Mouse (Mus musculus) common myeloid progenitor, adult 5-6 weeks (primary cell): ENCODE data around the gene Nsg2. TPM values are rescaled to one million over a fixed set of nuclear protein-coding genes. Genes with fewer than 3 reads are reported as not detected.

ENCODE experiments used
- ATAC-seq: replicated peaks from 2 replicates; pipeline ENCODE4 v1.8.0; 2016; ENCODE audit warnings: low read depth, mild to moderate bottlenecking, moderate TSS enrichment, inconsistent platforms; ENCODE audit not compliant: poor library complexity, severe bottlenecking
- total RNA-seq: library from RNA; stranded (forward); fragments of 200-1000, 187-1606 nt; gene quantifications from 2 replicates; pipeline ENCODE4 v1.2.3, GENCODE M21; 2017

Gene Nsg2
- total RNA-seq, 1 experiment from 2014 or later = 1.8 TPM

DNA sequence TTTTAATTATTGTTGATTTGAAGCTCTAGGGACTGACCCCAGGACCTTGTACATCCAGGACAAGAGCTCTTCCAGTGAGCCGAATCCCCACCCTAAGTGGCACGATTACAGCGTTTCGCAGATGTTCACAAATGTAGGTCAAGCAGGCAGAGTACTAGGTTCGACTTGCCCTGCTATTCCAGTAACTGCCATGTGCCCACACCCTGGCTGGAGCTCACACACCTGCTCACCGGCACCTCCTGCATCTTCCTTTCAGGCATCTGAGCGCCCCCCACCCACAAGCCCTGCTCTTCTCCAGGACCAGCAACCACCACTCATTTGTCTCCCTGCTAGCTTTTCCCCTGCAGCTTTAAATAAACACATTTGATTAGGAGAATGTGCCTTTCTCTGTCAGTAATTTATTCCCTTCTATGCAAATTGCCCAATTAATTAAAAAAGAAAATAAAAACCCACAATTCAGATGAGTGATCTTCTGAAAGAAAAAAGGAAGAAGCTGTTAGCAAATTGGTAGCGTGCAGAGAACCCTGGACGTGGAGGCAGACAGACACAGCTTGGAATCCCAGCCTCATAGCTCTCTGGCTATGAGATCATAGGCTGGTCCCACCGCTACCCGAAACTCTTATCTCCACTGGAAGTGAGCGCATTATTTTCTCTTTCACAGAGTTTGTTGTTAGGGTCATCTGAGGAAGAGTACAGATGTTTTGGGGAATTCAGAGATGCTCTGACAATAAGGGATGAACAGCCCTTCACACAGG is 68.7 kb downstream of the Nsg2 start:
- no peak for ATAC-seq

DNA sequence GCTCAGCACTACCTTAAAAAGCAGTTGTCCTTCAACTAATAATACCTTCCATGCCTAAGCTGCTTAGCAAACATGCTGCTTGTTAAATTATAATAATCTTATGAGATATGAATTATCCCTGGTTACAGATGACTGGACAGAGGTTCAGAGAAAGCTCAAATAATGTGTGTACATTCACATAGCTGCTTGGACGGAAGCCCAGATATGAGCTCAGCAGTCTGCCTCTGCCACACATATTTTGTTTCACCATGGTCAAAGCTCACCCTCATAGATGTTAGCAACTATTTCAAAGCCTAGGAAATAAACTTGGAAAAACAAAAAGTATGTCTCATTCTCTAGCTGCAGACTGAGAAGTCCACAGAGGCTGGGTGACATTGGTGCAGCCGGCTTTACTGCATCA is 74.9 kb downstream of the Nsg2 start:
- no peak for ATAC-seq

GRCm38 (mm10) chr11:32083462-32083861 is 83.2 kb downstream of the Nsg2 start:
- no peak for ATAC-seq

DNA sequence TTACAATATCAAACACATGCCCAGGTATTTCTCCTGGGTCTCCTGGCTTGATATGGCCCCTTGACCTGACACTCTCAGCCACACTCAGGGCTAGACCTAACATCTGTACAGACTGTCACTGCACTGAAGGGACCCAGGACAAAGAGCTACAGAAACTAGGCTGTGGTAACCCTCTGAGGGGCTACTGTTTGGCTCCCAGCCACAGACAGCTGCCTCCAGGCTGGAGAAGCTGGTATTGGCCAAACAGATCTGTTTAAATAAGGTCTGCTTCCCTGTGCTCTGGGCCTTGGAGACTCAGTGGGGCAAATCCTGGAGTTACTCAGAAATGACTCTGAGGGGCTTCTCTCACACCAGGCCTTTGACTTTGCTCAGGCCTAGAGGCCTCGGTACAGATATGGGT is 86.3 kb downstream of the Nsg2 start:
- ATAC-seq = no peak

DNA sequence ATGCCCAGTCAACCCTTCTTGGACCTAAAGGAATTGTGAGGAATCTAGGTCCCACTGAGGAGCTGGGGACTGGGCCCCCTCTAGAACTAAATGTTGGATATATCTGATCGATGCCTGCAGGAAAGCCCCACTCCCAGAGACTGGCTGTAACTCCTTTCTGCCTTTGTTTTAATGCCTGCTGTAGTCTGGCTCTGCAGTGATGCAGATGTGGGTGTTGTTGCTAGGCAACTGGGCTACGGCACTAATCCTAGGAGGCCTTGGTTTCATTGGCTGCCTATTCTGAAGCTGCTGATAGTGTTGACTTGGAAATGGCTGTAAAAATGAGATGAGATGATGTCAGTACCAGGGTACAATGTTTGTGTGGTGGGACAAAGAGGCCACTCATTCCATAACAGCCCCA is 87.1 kb downstream of the Nsg2 start:
- no peak for ATAC-seq

GRCm38 (mm10) chr11:32087779-32088442 is 87.6 kb downstream of the Nsg2 start:
- no peak for ATAC-seq

- ATAC-seq = no peak
Observed at GRCm38 (mm10) chr11:32095793-32096192, 95.5 kb downstream of the Nsg2 start.

DNA sequence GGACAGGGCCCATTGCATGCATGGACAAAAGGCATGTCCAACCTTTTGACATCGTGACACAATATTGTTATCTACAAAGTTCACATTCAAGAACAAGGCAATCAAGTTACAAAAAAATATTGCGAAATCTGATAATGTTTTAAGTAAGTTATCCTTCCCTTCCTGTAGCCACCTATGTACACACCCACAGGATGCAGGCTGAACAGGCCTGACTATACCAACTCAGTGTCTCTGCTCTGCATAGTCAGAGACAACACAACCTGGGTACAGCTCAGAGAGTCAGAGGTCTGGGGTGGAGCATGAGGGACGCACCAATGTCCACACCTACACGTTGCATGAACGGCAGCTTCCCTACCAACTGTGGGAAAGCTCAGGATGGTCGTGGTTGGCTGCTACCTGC is 96.1 kb downstream of the Nsg2 start:
- no peak for ATAC-seq

DNA sequence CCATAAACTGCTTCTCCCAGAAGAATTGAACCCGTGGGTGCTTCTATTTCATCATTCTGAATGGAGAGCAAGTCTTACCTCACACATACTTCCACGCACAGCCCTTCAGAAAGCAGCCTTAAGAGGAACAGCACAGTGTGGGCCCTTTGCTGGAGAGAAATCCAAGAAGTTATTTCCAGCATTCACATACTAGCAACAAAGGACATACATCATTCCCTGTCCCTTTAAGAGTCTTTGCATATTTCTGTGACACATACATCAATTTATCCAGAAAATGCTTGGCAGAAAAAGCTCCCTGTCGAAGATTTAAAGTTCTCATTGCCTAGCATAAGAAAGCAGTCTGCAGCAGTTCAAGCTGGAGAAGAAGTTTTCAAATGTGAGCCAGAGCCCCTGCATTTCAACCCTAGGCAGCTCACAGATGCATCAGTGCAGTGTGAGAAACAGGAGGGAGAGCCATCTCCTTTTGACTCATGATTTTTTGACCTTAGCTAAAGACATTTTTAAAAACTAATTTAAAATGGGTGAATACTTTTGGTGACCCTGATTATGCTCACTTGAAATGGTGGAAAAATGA is 100.9 kb downstream of the Nsg2 start:
- no peak for ATAC-seq

GRCm38 (mm10) chr11:32102976-32103375 is 102.7 kb downstream of the Nsg2 start:
- no peak for ATAC-seq

DNA sequence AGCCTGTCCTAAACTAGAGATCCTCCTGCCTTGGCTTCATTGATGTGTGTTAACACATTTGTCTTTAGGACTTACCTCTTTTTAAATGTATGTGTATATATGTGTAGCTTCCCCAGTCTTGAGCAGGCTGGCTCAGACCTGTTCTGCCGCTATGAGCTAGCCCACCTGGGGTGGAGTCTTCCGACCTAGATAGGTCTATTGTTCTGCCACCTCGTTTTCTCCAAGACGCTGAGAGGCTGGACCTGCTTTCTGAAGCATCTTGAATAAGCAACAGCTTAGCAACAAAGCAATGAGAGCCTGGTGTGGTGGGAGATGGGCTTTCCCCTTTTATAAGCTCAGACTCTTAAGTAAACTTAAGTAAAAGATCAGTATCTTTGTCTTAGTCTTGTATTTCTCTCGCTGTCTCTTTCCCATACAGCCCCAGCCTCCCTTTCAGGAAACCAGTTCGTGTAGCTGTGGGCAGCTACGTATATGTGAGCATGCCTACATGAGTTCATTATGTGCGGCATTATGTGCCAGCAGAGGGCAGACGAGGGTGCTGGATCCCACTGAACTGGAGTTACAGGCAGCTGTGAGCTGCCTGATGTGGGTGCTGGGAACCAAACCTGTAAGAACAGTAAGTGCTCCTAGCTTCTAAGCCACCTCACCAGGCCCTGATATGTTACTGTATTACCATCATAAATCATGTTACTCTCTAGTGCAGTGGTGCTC is 104.3 kb downstream of the Nsg2 start:
- ATAC-seq = no peak

DNA sequence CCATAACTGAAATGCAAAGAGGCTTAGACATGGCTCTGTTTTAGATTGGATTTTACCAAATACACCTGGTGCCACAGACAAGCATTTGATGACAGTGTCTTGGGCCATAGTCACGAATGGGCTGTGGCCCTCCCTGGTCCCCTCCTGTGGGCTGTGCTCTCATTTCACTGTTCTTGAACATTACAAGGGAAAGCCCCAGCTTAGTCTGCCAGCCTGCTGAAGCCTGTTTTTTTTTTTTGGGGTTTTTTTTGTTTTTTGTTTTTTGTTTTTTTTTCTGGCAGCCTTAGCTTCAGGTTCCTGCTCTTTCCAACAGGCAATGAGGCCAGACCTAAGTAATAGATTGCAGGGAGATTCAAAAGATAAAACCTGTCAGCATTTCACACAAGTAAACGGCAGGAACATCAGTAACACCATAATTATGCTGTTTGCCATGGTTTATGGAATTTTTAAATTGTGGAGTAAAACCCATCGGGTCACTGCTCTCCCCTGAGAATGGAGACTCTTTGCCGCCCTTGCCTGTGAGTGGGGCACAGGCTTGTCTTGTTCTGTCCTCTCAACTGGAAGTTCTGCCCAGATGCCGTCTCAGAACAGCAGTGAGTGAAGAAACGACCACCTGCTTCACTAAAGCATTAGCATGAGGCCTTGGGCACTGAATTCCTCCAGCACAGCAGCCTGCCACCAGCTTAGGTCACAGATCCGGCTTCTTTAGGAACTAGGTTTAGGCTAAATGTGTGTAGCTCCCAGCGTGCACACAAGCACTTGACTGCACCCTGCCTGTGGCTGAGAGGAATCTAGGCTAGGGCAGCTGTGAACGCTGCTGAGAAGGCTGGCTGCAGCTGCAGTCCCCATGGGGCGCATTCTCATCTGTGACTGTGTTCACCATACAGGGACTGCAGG is 105.7 kb downstream of the Nsg2 start:
- ATAC-seq = no peak

DNA sequence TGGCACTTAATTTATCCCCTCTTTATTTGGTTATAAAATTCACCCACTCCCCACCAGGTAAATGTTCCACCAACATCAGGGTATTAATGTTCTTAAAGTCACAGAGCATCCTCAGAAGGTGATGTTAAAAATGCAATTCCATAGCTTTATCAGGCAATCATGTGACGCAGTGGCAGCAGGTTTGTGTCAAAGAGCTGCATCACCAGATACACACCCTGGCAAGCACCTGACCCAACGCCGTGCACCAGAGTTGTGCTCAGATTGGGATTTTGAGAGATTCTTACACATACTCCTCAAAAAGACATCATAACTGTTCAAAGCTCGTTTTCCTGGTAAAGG is 106.4 kb downstream of the Nsg2 start:
- ATAC-seq = no peak

GRCm38 (mm10) chr11:32108441-32108840 is 108.2 kb downstream of the Nsg2 start:
- ATAC-seq = no peak

Other genes with a start within 250 kb of the Nsg2 start
- gene Cpeb4, start 128.3 kb upstream of the Nsg2 start, total RNA-seq = 8.2 TPM in 2 replicates
- not detected in 2 replicates for gene 4930524B15Rik, start 34.9 kb upstream of the Nsg2 start, total RNA-seq
- not detected in 2 replicates for gene Il9r, start 199.8 kb downstream of the Nsg2 start, total RNA-seq
- gene Snrnp25, start 205.0 kb downstream of the Nsg2 start, total RNA-seq = 33.8 and 59.5 TPM in 2 replicates
- 0.32 and 2.0 TPM in 2 replicates for gene Rhbdf1, start 221.8 kb downstream of the Nsg2 start, total RNA-seq
- 3.2 and 5.3 TPM in 2 replicates for gene Mpg, start 226.0 kb downstream of the Nsg2 start, total RNA-seq